Mouse (Mus musculus) neural tube, embryonic 11.5 days (tissue): ENCODE data around the gene Exd1. TPM values are rescaled to one million over a fixed set of nuclear protein-coding genes. Genes with fewer than 3 reads are reported as not detected.
"Not testable (repeated sequence)": the region's sequence is repeated elsewhere in the genome, so short reads cannot be mapped to it uniquely, and the experiment has no call there.

Experiments used
- ATAC-seq: fragments of 200-750 bp; cut with Nextera tagmentation; 2 replicates; pipeline ENCODE4 v1.8.0; 2017; ENCODE audit warnings: moderate number of reproducible peaks, mild to moderate bottlenecking, moderate TSS enrichment, moderate library complexity; ENCODE audit not compliant: insufficient read depth, low FRiP score, low TSS enrichment
- DNase-seq: peaks from one replicate; pipeline ENCODE4 v3.0.0-alpha.2; 2015; ENCODE audit warnings: low spot score
- H3K27ac ChIP-seq: fragments of 300-500 bp; sonication (generic); 2 replicates; pipeline ENCODE4 v1.5.1; 2014; ENCODE audit warnings: low read depth, mild to moderate bottlenecking, low read length
- H3K27me3 ChIP-seq: fragments of 300-500 bp; sonication (generic); 2 replicates; pipeline ENCODE4 v1.6.1; 2014; ENCODE audit warnings: mild to moderate bottlenecking, low read length, mixed read lengths; ENCODE audit not compliant: control insufficient read depth, insufficient read depth
- H3K36me3 ChIP-seq: fragments of 300-500 bp; sonication (generic); 2 replicates; pipeline ENCODE4 v1.6.1; 2014; ENCODE audit warnings: mild to moderate bottlenecking, low read length, moderate library complexity, mixed read lengths; ENCODE audit not compliant: control insufficient read depth, insufficient read depth
- H3K4me1 ChIP-seq: fragments of 300-500 bp; sonication (generic); 2 replicates; pipeline ENCODE4 v1.6.1; 2014; ENCODE audit warnings: low read length, mixed read lengths; ENCODE audit not compliant: control insufficient read depth, insufficient read depth
- H3K4me2 ChIP-seq: fragments of 300-500 bp; sonication (generic); 2 replicates; pipeline ENCODE4 v1.6.1; 2014; ENCODE audit warnings: low read depth, mild to moderate bottlenecking, moderate library complexity
- H3K4me3 ChIP-seq: fragments of 300-500 bp; sonication (generic); 2 replicates; pipeline ENCODE4 v1.5.1; 2014; ENCODE audit warnings: low read depth, low read length
- H3K9ac ChIP-seq: fragments of 300-500 bp; sonication (generic); 2 replicates; pipeline ENCODE4 v1.6.1; 2014; ENCODE audit warnings: mild to moderate bottlenecking, low read length
- H3K9me3 ChIP-seq: fragments of 300-500 bp; sonication (generic); 2 replicates; pipeline ENCODE4 v1.6.1; 2016; ENCODE audit warnings: low read length; ENCODE audit not compliant: control insufficient read depth
- WGBS: fragments of 180-500 bp; shearing (Covaris S2); extraction: QIAGEN DNeasy Blood & Tissue Kit; methylation state at CpG from one replicate; pipeline ENCODE4 v1.1.7; 2014; 5-methylcytosine and 5-hydroxymethylcytosine counted together
- polyA plus RNA-seq: library from polyadenylated mRNA; unstranded; fragments of >200 nt; fragmentation: Nextera tagmentation; extraction: Ambion mirVana; gene quantifications from 2 replicates; pipeline ENCODE4 v1.2.1, GENCODE M21; 2014

Exd1 gene
- polyA plus RNA-seq, 1 experiment from 2014 or later = 0.57 TPM

- Histone ChIP-seq H3K9me3 (no peaks in the 10 kb centered on the region), H3K4me1 (no peaks in the 10 kb centered on the region), H3K27ac (no peak overlapping the region), H3K4me3 (no peak overlapping the region), H3K27me3 (no peaks in the 10 kb centered on the region), H3K9ac (no peak overlapping the region), H3K4me2 (no peak overlapping the region), H3K36me3 (no peaks in the 10 kb centered on the region)
- DNase-seq = no peak
- 50% methylated on average over 5 of the region's 5 CpGs for WGBS
- ATAC-seq = no peak
Measured at GRCm38 (mm10) chr2:119516811-119517210, 30.6 kb downstream of the Exd1 start.

DNA sequence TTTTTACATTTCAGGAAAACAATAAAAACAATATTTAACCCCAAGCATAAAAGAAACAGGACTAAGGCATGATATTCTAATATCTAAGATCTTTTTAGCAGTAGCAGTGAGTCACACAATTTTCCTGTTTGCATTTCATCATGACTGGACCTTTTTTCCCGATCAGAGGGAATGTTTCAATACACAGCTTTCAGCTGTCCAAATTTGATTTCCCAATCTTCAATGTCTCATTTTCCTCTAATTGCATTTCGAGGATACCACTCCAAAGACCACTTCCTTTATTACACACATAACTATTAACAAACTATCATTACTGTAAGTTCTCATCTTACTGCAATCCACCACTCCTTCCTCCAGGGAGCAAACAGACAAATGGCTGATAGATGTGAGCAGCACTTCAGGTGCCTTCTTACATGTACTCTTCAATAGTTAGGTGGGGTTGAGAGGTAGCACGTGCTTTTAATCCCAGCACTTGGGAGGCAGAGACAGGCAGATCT, 33.4 kb downstream of the Exd1 start:
- H3K4me1 ChIP-seq = no peaks in the 10 kb centered on the region
- no peak overlapping the region for H3K9ac ChIP-seq
- DNase-seq (no peak), ATAC-seq (no peak)
- H3K9me3 ChIP-seq = no peaks in the 10 kb centered on the region
- H3K4me2 ChIP-seq = no peak overlapping the region
- H3K4me3 ChIP-seq = no peak overlapping the region
- 83% methylated on average over 3 of the region's 3 CpGs for WGBS
- H3K36me3 ChIP-seq = no peaks in the 10 kb centered on the region
- H3K27me3 ChIP-seq = no peaks in the 10 kb centered on the region
- no peak overlapping the region for H3K27ac ChIP-seq

- WGBS = 80% methylated on average over 3 of the region's 3 CpGs
- DNase-seq (no peak), ATAC-seq (no peak)
- H3K27me3 ChIP-seq = no peaks in the 10 kb centered on the region
- H3K4me3 ChIP-seq = no peak overlapping the region
- H3K27ac ChIP-seq = no peak overlapping the region
- no peaks in the 10 kb centered on the region for H3K36me3 ChIP-seq
- no peaks in the 10 kb centered on the region for H3K9me3 ChIP-seq
- H3K4me1 ChIP-seq = no peaks in the 10 kb centered on the region
- no peak overlapping the region for H3K9ac ChIP-seq
- no peak overlapping the region for H3K4me2 ChIP-seq
Measured at GRCm38 (mm10) chr2:119512292-119512691, 35.1 kb downstream of the Exd1 start.

DNA sequence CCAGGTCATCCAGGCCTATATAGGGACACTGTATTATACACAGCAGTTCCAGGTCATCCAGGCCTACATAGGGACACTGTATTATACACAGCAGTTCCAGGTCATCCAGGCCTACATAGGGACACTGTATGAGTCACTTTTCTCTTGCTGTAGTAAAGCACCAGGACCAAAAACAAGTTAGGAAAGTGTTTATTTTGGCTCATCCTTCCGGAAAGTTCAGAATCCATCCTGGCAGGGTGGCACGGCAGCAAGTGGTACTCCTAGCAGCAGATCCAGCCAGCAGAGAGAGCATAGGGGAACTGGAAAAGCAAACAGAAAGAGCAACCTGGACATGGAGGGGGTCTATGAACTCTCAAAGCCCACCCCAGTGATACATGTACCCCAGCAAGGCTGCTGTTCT, 36.6 kb downstream of the Exd1 start:
- Histone ChIP-seq H3K4me3 (no peak overlapping the region), H3K4me1 (no peaks in the 10 kb centered on the region), H3K36me3 (no peaks in the 10 kb centered on the region), H3K9ac (no peak overlapping the region), H3K27me3 (no peaks in the 10 kb centered on the region), H3K9me3 (no peaks in the 10 kb centered on the region), H3K4me2 (no peak overlapping the region), H3K27ac (no peak overlapping the region)
- DNase-seq (no peak), ATAC-seq (no peak)
- WGBS = 82% methylated on average over 2 of the region's 2 CpGs

GRCm38 (mm10) chr2:119508518-119508917, 38.9 kb downstream of the Exd1 start:
- H3K9me3 ChIP-seq, H3K4me3 ChIP-seq, H3K4me1 ChIP-seq, H3K4me2 ChIP-seq, ATAC-seq, DNase-seq, H3K9ac ChIP-seq, H3K36me3 ChIP-seq, H3K27ac ChIP-seq, H3K27me3 ChIP-seq: not testable (repeated sequence)
- WGBS = 68% methylated on average over 7 of the region's 7 CpGs

DNA sequence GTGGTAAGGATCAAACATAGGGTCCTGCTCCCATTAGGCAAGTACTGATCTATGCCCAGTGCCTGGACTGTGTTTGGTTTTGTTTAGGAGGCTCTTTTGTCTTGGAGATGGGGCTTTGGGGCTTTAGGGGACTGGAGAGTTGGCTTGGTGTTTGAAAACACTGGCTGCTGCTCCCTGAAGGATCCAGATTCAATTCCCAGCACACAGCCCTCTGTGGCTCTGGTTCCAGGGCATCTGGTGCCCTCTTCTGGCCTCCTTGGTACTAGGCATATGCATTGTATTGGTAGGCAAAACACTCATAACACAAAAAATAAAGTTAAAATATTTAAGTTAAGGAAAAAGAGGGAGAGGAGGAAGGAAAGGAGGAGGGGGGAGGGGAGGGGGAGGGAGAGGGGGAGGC, 40.3 kb downstream of the Exd1 start:
- H3K4me3 ChIP-seq = no peak overlapping the region
- ATAC-seq = no peak
- no peaks in the 10 kb centered on the region for H3K36me3 ChIP-seq
- no peak for DNase-seq
- no peaks in the 10 kb centered on the region for H3K27me3 ChIP-seq
- H3K9ac ChIP-seq = no peak overlapping the region
- no peak overlapping the region for H3K27ac ChIP-seq
- no peak overlapping the region for H3K4me2 ChIP-seq
- H3K4me1 ChIP-seq = no peaks in the 10 kb centered on the region
- no peaks in the 10 kb centered on the region for H3K9me3 ChIP-seq

DNA sequence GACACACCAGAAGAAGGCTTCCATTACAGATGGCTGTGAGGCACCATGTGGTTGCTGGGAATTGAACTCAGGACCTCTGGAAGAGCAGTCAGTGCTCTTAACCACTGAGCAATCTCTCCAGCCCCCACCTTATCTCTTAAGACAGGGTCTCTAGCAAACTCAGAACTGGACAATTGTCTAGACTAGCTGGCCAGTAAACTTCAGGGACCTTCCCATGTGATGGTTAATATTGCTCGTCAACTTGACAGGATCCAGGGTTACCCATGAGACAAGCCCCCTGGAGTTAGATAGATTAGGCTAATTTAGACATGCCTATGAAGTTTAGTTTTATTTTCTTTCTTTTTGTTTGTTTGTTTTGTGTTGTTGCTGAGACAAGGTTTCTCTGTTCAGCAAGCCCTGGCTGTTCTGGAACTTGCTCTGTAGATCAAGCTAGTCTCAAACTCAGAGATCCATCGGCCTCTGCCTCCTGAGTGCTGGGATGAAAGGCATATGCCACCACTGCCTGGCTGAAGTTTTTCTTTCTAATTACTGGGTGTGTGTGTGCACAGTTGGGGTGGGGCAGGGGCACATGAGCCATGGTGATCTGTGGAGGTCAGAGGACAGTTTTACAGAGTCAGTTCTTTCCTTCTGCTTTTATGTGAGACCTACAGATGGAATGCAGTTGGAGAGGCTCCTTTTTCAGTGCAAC, 46.3 kb downstream of the Exd1 start:
- 86% methylated on average over 2 of the region's 2 CpGs for WGBS
- Histone ChIP-seq H3K27me3 (no peaks in the 10 kb centered on the region), H3K27ac (no peak overlapping the region), H3K36me3 (no peaks in the 10 kb centered on the region), H3K4me3 (no peak overlapping the region), H3K9ac (no peak overlapping the region), H3K4me2 (no peak overlapping the region), H3K4me1 (no peaks in the 10 kb centered on the region), H3K9me3 (no peaks in the 10 kb centered on the region)
- DNase-seq = no peak
- ATAC-seq = no peak

- Histone ChIP-seq H3K27me3 (no peaks in the 10 kb centered on the region), H3K4me3 (no peak overlapping the region), H3K36me3 (no peaks in the 10 kb centered on the region), H3K27ac (no peak overlapping the region), H3K4me2 (no peak overlapping the region), H3K9ac (no peak overlapping the region), H3K9me3 (no peaks in the 10 kb centered on the region), H3K4me1 (no peaks in the 10 kb centered on the region)
- DNase-seq (no peak), ATAC-seq (no peak)
- 94% methylated on average over 2 of the region's 2 CpGs for WGBS
Measured at GRCm38 (mm10) chr2:119498859-119499258, 48.6 kb downstream of the Exd1 start.

GRCm38 (mm10) chr2:119496082-119496481, 51.3 kb downstream of the Exd1 start:
- Histone ChIP-seq H3K4me2 (no peak overlapping the region), H3K9me3 (no peaks in the 10 kb centered on the region), H3K4me1 (no peaks in the 10 kb centered on the region), H3K27ac (no peak overlapping the region), H3K9ac (no peak overlapping the region), H3K36me3 (no peaks in the 10 kb centered on the region), H3K27me3 (no peaks in the 10 kb centered on the region), H3K4me3 (no peak overlapping the region)
- 94% methylated on average over 2 of the region's 2 CpGs for WGBS
- ATAC-seq (no peak), DNase-seq (no peak)
